Mouse (Mus musculus): ENCODE results near the gene Rpl13a.

DNA sequence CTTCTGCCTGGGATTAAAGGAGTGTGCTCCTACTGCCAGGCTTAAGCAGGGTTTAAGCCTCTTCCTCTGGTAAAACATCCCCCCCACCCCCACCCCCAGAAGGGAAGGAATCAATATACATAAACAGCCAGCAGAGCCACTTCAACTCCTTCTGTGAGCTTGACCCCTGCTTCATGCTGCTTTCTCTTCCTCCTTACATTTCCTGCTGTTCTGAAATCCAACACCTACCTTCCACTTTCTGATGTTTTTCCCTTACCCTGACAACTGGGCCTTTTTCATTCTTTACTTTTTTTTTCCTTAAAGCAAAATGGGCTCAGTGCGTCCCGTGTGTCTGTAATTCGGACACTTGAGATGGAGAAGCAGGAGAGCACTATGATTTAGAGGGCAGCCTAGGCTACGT lies 21.8 kb upstream of the Rpl13a start:
- TF ChIP-seq POLR2A (IDR thresholded peaks at IDR 0.05; ENCODE audit: low read depth, low read length) (no peak), CTCF (IDR thresholded peaks at IDR 0.05; ENCODE audit: extremely low read depth, insufficient read length, insufficient replicate concordance, low read depth, low read length) (no peak)
